Mouse (Mus musculus) midbrain, embryonic 11.5 days (tissue): ENCODE results near the gene Vmn1r19. TPM values are rescaled to one million over a fixed set of nuclear protein-coding genes. Genes with fewer than 3 reads are reported as not detected.
"Not testable (repeated sequence)": the region's sequence is repeated elsewhere in the genome, so short reads cannot be mapped to it uniquely, and the experiment has no call there.

Experiments used
- ATAC-seq: fragments of 200-750 bp; cut with Nextera tagmentation; 2 replicates; pipeline ENCODE4 v1.8.0; 2017; ENCODE audit warnings: moderate TSS enrichment, moderate library complexity; ENCODE audit not compliant: low FRiP score
- DNase-seq: peaks from one replicate; pipeline ENCODE4 v3.0.0; 2015; ENCODE audit warnings: low spot score; ENCODE audit errors: missing footprints
- H3K27ac ChIP-seq: fragments of 300-500 bp; sonication (generic); 2 replicates; pipeline ENCODE4 v1.5.1; 2014; ENCODE audit warnings: low read depth, low read length
- H3K27me3 ChIP-seq: fragments of 300-500 bp; sonication (generic); 2 replicates; pipeline ENCODE4 v1.6.1; 2014; ENCODE audit warnings: mild to moderate bottlenecking, low read length, moderate library complexity, mixed read lengths; ENCODE audit not compliant: control insufficient read depth, insufficient read depth
- H3K36me3 ChIP-seq: fragments of 300-500 bp; sonication (generic); 2 replicates; pipeline ENCODE4 v1.6.1; 2014; ENCODE audit warnings: mild to moderate bottlenecking, low read length, moderate library complexity, mixed read lengths; ENCODE audit not compliant: control insufficient read depth, insufficient read depth
- H3K4me1 ChIP-seq: fragments of 300-500 bp; sonication (generic); 2 replicates; pipeline ENCODE4 v1.6.1; 2014; ENCODE audit warnings: low read length; ENCODE audit not compliant: control insufficient read depth, insufficient read depth
- H3K4me2 ChIP-seq: fragments of 300-500 bp; sonication (generic); 2 replicates; pipeline ENCODE4 v1.6.1; 2014; ENCODE audit warnings: mild to moderate bottlenecking, moderate library complexity
- H3K4me3 ChIP-seq: fragments of 300-500 bp; sonication (generic); 2 replicates; pipeline ENCODE4 v1.5.1; 2014; ENCODE audit warnings: low read depth, low read length
- H3K9ac ChIP-seq: fragments of 300-500 bp; sonication (generic); 2 replicates; pipeline ENCODE4 v1.6.1; 2014; ENCODE audit warnings: low read length
- H3K9me3 ChIP-seq: fragments of 300-500 bp; sonication (generic); 2 replicates; pipeline ENCODE4 v1.6.1; 2016; ENCODE audit warnings: low read length; ENCODE audit not compliant: control insufficient read depth
- WGBS: fragments of 180-500 bp; shearing (Covaris S2); extraction: QIAGEN DNeasy Blood & Tissue Kit; methylation state at CpG from one replicate; pipeline ENCODE4 v1.1.7; 2014; 5-methylcytosine and 5-hydroxymethylcytosine counted together
- polyA plus RNA-seq: library from polyadenylated mRNA; unstranded; fragments of >200 nt; fragmentation: Nextera tagmentation; extraction: Ambion mirVana; gene quantifications from 2 replicates; pipeline ENCODE4 v1.2.1, GENCODE M21; 2014

Gene Vmn1r19
- polyA plus RNA-seq = not detected in 2 replicates

- not testable (repeated sequence) for H3K4me3 ChIP-seq, ATAC-seq, H3K27ac ChIP-seq, H3K4me1 ChIP-seq, H3K36me3 ChIP-seq, H3K9ac ChIP-seq, H3K4me2 ChIP-seq, H3K27me3 ChIP-seq, DNase-seq, H3K9me3 ChIP-seq
- 70% methylated on average over 3 of the region's 3 CpGs for WGBS
These were observed at the start of gene Vmn1r19 for GRCm38 (mm10) chr6:57403480-57403879. Gene Vmn1r19 (plus strand): TSS chr6:57403780.

- WGBS = 78% methylated on average over 2 of the region's 2 CpGs
- H3K36me3 ChIP-seq = no peaks in the 10 kb centered on the region
- no peaks in the 10 kb centered on the region for H3K4me1 ChIP-seq
- H3K9ac ChIP-seq = no peak overlapping the region
- H3K4me2 ChIP-seq = no peak overlapping the region
- no peak overlapping the region for H3K27ac ChIP-seq
- no peaks in the 10 kb centered on the region for H3K9me3 ChIP-seq
- DNase-seq (no peak), ATAC-seq (no peak)
- H3K27me3 ChIP-seq = no peaks in the 10 kb centered on the region
- no peak overlapping the region for H3K4me3 ChIP-seq
These were observed 46.7 kb upstream of the Vmn1r19 start for GRCm38 (mm10) chr6:57356864-57357263.

- H3K4me3 ChIP-seq = no peak within 1 kb of the TSS
- H3K36me3 ChIP-seq = no peaks in the 10 kb centered on the region
- no peaks in the 10 kb centered on the region for H3K4me1 ChIP-seq
- no peaks in the 10 kb centered on the region for H3K9me3 ChIP-seq
- 80% methylated on average over 1 of the region's 1 CpGs for WGBS
- H3K9ac ChIP-seq = no peak within 1 kb of the TSS
- ATAC-seq (no peak), DNase-seq (no peak)
- H3K27ac ChIP-seq = no peak within 1 kb of the TSS
- H3K27me3 ChIP-seq = no peaks in the 10 kb centered on the region
- H3K4me2 ChIP-seq = no peak within 1 kb of the TSS
These were observed 40.0 kb upstream of the Vmn1r19 start, which contains the start of gene Vmn1r17 for GRCm38 (mm10) chr6:57363627-57364026. Gene Vmn1r17 (minus strand): TSS chr6:57363727.

- not testable (repeated sequence) for H3K4me2 ChIP-seq, H3K4me3 ChIP-seq, H3K4me1 ChIP-seq, DNase-seq, ATAC-seq, H3K9ac ChIP-seq, H3K27me3 ChIP-seq, H3K36me3 ChIP-seq, H3K9me3 ChIP-seq, H3K27ac ChIP-seq
- WGBS = 92% methylated on average over 1 of the region's 1 CpGs
These were observed 37.7 kb upstream of the Vmn1r19 start for GRCm38 (mm10) chr6:57365866-57366265.

- Histone ChIP-seq H3K9ac (no peak overlapping the region), H3K4me1 (no peaks in the 10 kb centered on the region), H3K9me3 (no peaks in the 10 kb centered on the region), H3K4me3 (no peak overlapping the region), H3K4me2 (no peak overlapping the region), H3K27ac (no peak overlapping the region), H3K27me3 (no peaks in the 10 kb centered on the region), H3K36me3 (no peaks in the 10 kb centered on the region)
- WGBS = 83% methylated on average over 1 of the region's 1 CpGs
- no peak for ATAC-seq
- DNase-seq = no peak
These were observed 36.1 kb upstream of the Vmn1r19 start for GRCm38 (mm10) chr6:57367496-57367895.

GRCm38 (mm10) chr6:57395683-57396082 is 7.9 kb upstream of the Vmn1r19 start, which contains the start of gene Vmn1r18:
Gene Vmn1r18 (minus strand): TSS chr6:57395783.
- Histone ChIP-seq H3K4me1 (no peaks in the 10 kb centered on the region), H3K4me2 (no peak within 1 kb of the TSS), H3K9ac (no peak within 1 kb of the TSS), H3K9me3 (no peaks in the 10 kb centered on the region), H3K36me3 (no peaks in the 10 kb centered on the region), H3K4me3 (no peak within 1 kb of the TSS), H3K27me3 (no peaks in the 10 kb centered on the region), H3K27ac (no peak within 1 kb of the TSS)
- DNase-seq (no peak), ATAC-seq (no peak)

- Histone ChIP-seq H3K9ac (no peak within 1 kb of the TSS), H3K4me2 (no peak within 1 kb of the TSS), H3K4me3 (no peak within 1 kb of the TSS), H3K9me3 (no peaks in the 10 kb centered on the region), H3K4me1 (no peaks in the 10 kb centered on the region), H3K27ac (no peak within 1 kb of the TSS), H3K36me3 (no peaks in the 10 kb centered on the region), H3K27me3 (no peaks in the 10 kb centered on the region)
- 70% methylated on average over 1 of the region's 1 CpGs for WGBS
- no peak for DNase-seq
- ATAC-seq = no peak
These were observed 25.1 kb downstream of the Vmn1r19 start, which contains the start of gene Vmn1r20 for GRCm38 (mm10) chr6:57428630-57429029. Gene Vmn1r20 (plus strand): TSS chr6:57428930.

GRCm38 (mm10) chr6:57431196-57431595 is 27.6 kb downstream of the Vmn1r19 start:
- no peaks in the 10 kb centered on the region for H3K9me3 ChIP-seq
- H3K4me1 ChIP-seq = no peaks in the 10 kb centered on the region
- WGBS = 92% methylated on average over 1 of the region's 1 CpGs
- H3K9ac ChIP-seq = no peak overlapping the region
- no peaks in the 10 kb centered on the region for H3K36me3 ChIP-seq
- no peak overlapping the region for H3K4me3 ChIP-seq
- ATAC-seq (no peak), DNase-seq (no peak)
- H3K4me2 ChIP-seq = no peak overlapping the region
- H3K27ac ChIP-seq = no peak overlapping the region
- no peaks in the 10 kb centered on the region for H3K27me3 ChIP-seq
